Mouse (Mus musculus) midbrain, embryonic 15.5 days (tissue): ENCODE results near the gene Slc39a8. TPM values are rescaled to one million over a fixed set of nuclear protein-coding genes. Genes with fewer than 3 reads are reported as not detected.

ENCODE experiments used
- ATAC-seq: fragments of 200-750 bp; cut with Nextera tagmentation; replicated peaks from 2 replicates; pipeline ENCODE4 v1.8.0; 2017; ENCODE audit warnings: moderate TSS enrichment
- H3K27ac ChIP-seq: fragments of 300-500 bp; sonication (generic); 2 replicates; pipeline ENCODE4 v1.5.1; 2015; ENCODE audit warnings: mild to moderate bottlenecking, inconsistent platforms
- H3K27me3 ChIP-seq: fragments of 300-500 bp; sonication (generic); replicated peaks from 2 replicates; pipeline ENCODE4 v1.6.1; 2015; ENCODE audit warnings: inconsistent platforms
- H3K36me3 ChIP-seq: fragments of 300-500 bp; sonication (generic); replicated peaks from 2 replicates; pipeline ENCODE4 v1.6.1; 2015; ENCODE audit warnings: inconsistent platforms
- H3K4me1 ChIP-seq: fragments of 300-500 bp; sonication (generic); 2 replicates; pipeline ENCODE4 v1.6.1; 2015; ENCODE audit warnings: inconsistent platforms
- H3K4me2 ChIP-seq: fragments of 300-500 bp; sonication (generic); 2 replicates; pipeline ENCODE4 v1.6.1; 2015; ENCODE audit warnings: inconsistent platforms, mild to moderate bottlenecking, moderate library complexity
- H3K4me3 ChIP-seq: fragments of 300-500 bp; sonication (generic); 2 replicates; pipeline ENCODE4 v1.5.1; 2015; ENCODE audit warnings: mild to moderate bottlenecking, inconsistent platforms
- H3K9ac ChIP-seq: fragments of 300-500 bp; sonication (generic); 2 replicates; pipeline ENCODE4 v1.6.1; 2015; ENCODE audit warnings: mild to moderate bottlenecking, inconsistent platforms
- H3K9me3 ChIP-seq: fragments of 300-500 bp; sonication (generic); 2 replicates; pipeline ENCODE4 v1.6.1; 2016; ENCODE audit warnings: inconsistent platforms
- WGBS: fragments of 180-500 bp; shearing (Covaris S2); methylation state at CpG from one replicate; pipeline ENCODE4 v1.1.7; 2015; ENCODE audit warnings: mixed read lengths; 5-methylcytosine and 5-hydroxymethylcytosine counted together
- polyA plus RNA-seq: library from polyadenylated mRNA; unstranded; fragments of >200 nt; fragmentation: Nextera tagmentation; extraction: Ambion mirVana; gene quantifications from 2 replicates; pipeline ENCODE4 v1.2.1, GENCODE M21; 2015

The Slc39a8 gene
- polyA plus RNA-seq, 1 experiment from 2014 or later = 9.5 TPM

DNA sequence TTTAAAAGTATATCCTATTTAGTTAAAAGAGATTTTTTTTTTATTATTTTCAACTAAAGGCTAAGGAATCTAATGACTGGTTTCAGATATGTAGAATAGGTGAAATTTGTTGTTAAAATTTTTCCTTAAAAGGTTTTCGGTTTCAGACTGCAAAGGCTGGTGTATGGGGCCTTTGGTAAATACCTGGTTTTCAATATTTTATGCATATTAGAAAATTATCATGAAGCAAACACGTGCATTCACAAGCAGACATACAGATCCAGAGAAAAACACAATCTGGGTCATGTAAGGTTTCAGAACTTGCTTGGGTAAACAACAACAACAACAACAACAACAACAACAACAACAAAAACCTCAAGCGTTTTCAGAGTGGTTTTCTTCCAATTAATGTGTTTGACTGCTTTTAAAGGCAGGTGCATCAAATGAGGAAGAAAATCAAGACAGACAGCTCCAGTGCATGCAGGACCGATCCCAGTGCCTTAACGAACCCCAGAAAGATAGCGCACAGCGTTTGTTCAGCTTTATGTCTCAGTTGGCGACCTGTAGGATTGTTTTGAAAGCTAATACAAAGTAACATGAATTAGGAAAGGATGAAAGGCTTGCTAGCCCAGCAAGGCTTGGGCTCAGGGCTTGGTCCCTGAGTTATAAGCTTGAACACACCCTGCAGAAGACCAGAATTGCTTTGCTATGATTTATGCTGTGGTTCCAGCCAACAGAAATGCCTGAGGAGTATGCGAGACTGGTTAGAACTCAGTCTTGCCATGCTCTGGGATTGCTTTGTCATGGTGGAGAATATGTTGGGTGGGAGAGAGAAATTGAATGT lies 62.2 kb downstream of the Slc39a8 start:
- no peaks in the 10 kb centered on the region for H3K9me3 ChIP-seq
- H3K9ac ChIP-seq = no peak overlapping the region
- H3K36me3 ChIP-seq = no peaks in the 10 kb centered on the region
- H3K27ac ChIP-seq = peak overlapping the region; percentile 65
- peaks cover 13% of the 10 kb centered on the region for H3K4me1 ChIP-seq
- H3K4me3 ChIP-seq = no peak overlapping the region
- WGBS = 43% methylated on average over 9 of the region's 9 CpGs
- peak overlapping the region; percentile 26 for H3K4me2 ChIP-seq
- ATAC-seq = peak; percentile 63
- no peaks in the 10 kb centered on the region for H3K27me3 ChIP-seq

- Histone ChIP-seq H3K9me3 (no peaks in the 10 kb centered on the region), H3K27me3 (no peaks in the 10 kb centered on the region), H3K36me3 (no peaks in the 10 kb centered on the region), H3K9ac (no peak overlapping the region), H3K4me2 (0 out of 2 replicates have a peak overlapping the region, but pooled peaks have one; percentile 25), H3K4me3 (no peak overlapping the region), H3K27ac (peak overlapping the region; percentile 65; the same call in 1 of the 2 replicates), H3K4me1 (peaks cover 13% of the 10 kb centered on the region)
- 31% methylated on average over 5 of the region's 5 CpGs for WGBS
- ATAC-seq = peak; percentile 88
These were observed 62.7 kb downstream of the Slc39a8 start for GRCm38 (mm10) chr3:135887856-135888155.

DNA sequence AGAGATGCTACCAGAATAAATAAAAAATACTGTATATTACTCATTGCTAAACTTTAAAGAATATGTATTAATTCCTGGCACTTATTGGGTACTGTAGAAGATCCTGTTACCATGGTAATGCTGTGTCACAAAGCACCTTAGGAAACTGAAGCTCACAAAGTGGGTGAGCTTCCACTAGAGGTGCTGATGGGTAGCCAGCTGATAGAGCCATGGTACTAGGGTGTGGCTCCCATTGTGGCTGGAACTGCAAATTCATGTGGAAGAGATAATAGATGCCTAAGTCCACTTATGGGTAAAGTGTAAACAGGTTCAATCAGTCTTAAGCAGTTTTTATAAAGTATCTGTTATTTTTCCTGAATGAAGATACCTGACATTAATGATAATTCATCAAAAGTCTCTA lies 64.3 kb downstream of the Slc39a8 start:
- Histone ChIP-seq H3K27me3 (no peaks in the 10 kb centered on the region), H3K4me3 (no peak overlapping the region), H3K9ac (no peak overlapping the region), H3K9me3 (no peaks in the 10 kb centered on the region), H3K4me1 (peaks cover 13% of the 10 kb centered on the region), H3K4me2 (no peak overlapping the region), H3K27ac (no peak overlapping the region), H3K36me3 (no peaks in the 10 kb centered on the region)
- no peak for ATAC-seq

DNA sequence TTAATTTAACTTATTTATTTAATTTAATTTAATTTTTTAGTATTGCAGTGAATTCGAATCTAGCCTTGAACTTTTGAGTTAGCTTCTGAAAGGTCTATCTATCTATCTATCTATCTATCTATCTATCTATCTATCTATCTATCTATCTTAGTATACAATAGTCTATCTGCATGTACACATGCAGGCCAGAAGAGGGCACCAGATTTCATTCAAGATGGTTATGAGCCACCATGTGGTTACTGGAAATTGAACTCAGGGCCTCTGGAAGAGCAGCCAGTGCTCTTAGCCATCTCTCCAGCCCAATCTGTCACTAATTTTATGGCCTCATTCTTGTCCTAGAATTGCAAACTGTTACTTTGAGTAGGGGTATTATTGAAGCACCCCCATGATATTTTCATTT lies 78.3 kb downstream of the Slc39a8 start:
- ATAC-seq = no peak
- no peak overlapping the region for H3K4me3 ChIP-seq
- no peak overlapping the region for H3K9ac ChIP-seq
- H3K36me3 ChIP-seq = no peaks in the 10 kb centered on the region
- no peaks in the 10 kb centered on the region for H3K9me3 ChIP-seq
- H3K27me3 ChIP-seq = no peaks in the 10 kb centered on the region
- WGBS = 81% methylated on average over 1 of the region's 1 CpGs
- no peak overlapping the region for H3K4me2 ChIP-seq
- no peaks in the 10 kb centered on the region for H3K4me1 ChIP-seq
- H3K27ac ChIP-seq = no peak overlapping the region

DNA sequence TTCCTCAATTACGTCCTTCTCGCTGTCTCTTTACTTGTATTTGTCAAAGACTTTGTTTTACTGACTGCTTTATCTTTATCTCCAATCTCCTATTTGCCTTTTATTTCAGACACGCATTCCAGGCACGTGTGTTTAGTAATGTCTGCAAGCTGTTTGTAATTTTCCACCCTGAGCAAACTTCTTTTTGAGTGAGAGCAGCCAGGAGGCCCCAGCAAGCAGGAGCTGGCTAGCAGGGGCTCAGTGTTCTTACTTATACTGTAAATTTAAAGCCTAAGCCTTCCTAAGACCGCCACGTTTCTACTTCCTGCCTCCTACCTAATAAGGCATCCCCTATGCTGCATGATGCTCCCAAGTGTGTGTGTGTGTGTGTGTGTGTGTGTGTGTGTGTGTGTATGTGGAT lies 79.8 kb downstream of the Slc39a8 start:
- ATAC-seq = no peak
- Histone ChIP-seq H3K36me3 (no peaks in the 10 kb centered on the region), H3K4me1 (no peaks in the 10 kb centered on the region), H3K4me3 (no peak overlapping the region), H3K4me2 (no peak overlapping the region), H3K9ac (no peak overlapping the region), H3K27me3 (no peaks in the 10 kb centered on the region), H3K27ac (no peak overlapping the region), H3K9me3 (no peaks in the 10 kb centered on the region)
- 80% methylated on average over 6 of the region's 6 CpGs for WGBS

DNA sequence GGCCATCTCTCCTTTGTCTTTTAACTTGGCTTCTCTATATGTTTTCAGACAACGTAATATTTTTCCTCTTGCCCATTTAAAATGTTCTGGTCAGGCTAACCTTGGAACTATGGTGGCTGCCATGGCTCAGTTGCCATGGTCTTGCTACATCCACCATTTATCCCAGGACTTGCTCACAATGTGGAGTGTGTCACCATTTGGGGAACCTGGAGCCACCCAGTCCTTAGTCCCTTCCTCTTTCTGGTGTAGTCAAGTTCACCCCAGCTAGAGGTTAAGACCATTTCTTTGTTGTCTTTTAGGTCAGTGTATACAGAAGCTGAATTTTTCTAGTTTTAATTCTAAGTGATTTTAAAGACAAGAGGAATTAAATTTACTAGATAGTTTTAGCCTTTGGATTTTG lies 80.7 kb downstream of the Slc39a8 start:
- ATAC-seq = no peak
- 100% methylated on average over 1 of the region's 1 CpGs for WGBS

GRCm38 (mm10) chr3:135907028-135907427 lies 81.9 kb downstream of the Slc39a8 start:
- WGBS = 66% methylated on average over 3 of the region's 3 CpGs

More for the DNA sequence above, 80.7 kb downstream of the Slc39a8 start:
- Histone ChIP-seq H3K36me3 (no peaks in the 10 kb centered on the region), H3K4me2 (no peak overlapping the region), H3K27me3 (no peaks in the 10 kb centered on the region), H3K4me3 (no peak overlapping the region), H3K9ac (no peak overlapping the region), H3K27ac (no peak overlapping the region), H3K9me3 (no peaks in the 10 kb centered on the region), H3K4me1 (no peaks in the 10 kb centered on the region)

GRCm38 (mm10) chr3:135915941-135916340 lies 90.9 kb downstream of the Slc39a8 start:
- H3K27me3 ChIP-seq = no peaks in the 10 kb centered on the region
- no peak overlapping the region for H3K27ac ChIP-seq
- H3K4me2 ChIP-seq = no peak overlapping the region
- H3K9me3 ChIP-seq = no peaks in the 10 kb centered on the region
- no peaks in the 10 kb centered on the region for H3K36me3 ChIP-seq
- H3K4me1 ChIP-seq = peaks cover 17% of the 10 kb centered on the region
- WGBS = 93% methylated on average over 4 of the region's 4 CpGs
- ATAC-seq = no peak
- no peak overlapping the region for H3K4me3 ChIP-seq
- no peak overlapping the region for H3K9ac ChIP-seq

More at GRCm38 (mm10) chr3:135907028-135907427, 81.9 kb downstream of the Slc39a8 start:
- Histone ChIP-seq H3K36me3 (no peaks in the 10 kb centered on the region), H3K9ac (no peak overlapping the region), H3K4me2 (no peak overlapping the region), H3K9me3 (no peaks in the 10 kb centered on the region), H3K27me3 (no peaks in the 10 kb centered on the region), H3K4me1 (no peaks in the 10 kb centered on the region), H3K4me3 (no peak overlapping the region), H3K27ac (no peak overlapping the region)
- no peak for ATAC-seq

- 32% methylated on average over 5 of the region's 5 CpGs for WGBS
- H3K4me2 ChIP-seq = no peak overlapping the region
- peaks cover 17% of the 10 kb centered on the region for H3K4me1 ChIP-seq
- H3K36me3 ChIP-seq = no peaks in the 10 kb centered on the region
- peak overlapping the region; percentile 64 for H3K27ac ChIP-seq
- H3K9me3 ChIP-seq = no peaks in the 10 kb centered on the region
- no peak overlapping the region for H3K4me3 ChIP-seq
- no peaks in the 10 kb centered on the region for H3K27me3 ChIP-seq
- no peak overlapping the region for H3K9ac ChIP-seq
- ATAC-seq = peak; percentile 95
These were observed 93.6 kb downstream of the Slc39a8 start for GRCm38 (mm10) chr3:135918566-135919180.

DNA sequence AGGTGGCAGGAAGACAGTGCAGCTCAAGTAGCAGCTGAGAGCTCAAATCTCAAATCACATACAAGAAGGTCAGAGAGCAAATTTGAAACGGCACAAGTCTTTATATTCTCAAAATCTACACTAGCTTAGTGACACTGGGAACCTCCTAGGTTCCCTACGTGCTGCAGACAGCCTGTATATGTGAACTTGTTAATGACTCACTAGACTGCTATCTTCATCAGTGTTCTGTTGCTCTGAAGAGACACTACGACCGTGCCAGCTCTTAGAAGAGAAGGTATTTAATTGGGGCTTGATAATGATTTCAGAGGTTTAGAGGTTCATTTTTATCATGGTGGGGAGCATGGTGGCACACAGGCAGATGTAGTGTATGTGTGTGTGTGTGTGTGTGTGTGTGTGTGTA lies 94.2 kb downstream of the Slc39a8 start:
- Histone ChIP-seq H3K4me3 (no peak overlapping the region), H3K9ac (no peak overlapping the region), H3K4me1 (peaks cover 17% of the 10 kb centered on the region), H3K4me2 (no peak overlapping the region), H3K36me3 (no peaks in the 10 kb centered on the region), H3K27me3 (no peaks in the 10 kb centered on the region), H3K9me3 (no peaks in the 10 kb centered on the region), H3K27ac (peak overlapping the region; percentile 64)
- 70% methylated on average over 4 of the region's 4 CpGs for WGBS
- 0 out of 2 replicates have a peak, but pooled peaks have one; percentile 21 for ATAC-seq

DNA sequence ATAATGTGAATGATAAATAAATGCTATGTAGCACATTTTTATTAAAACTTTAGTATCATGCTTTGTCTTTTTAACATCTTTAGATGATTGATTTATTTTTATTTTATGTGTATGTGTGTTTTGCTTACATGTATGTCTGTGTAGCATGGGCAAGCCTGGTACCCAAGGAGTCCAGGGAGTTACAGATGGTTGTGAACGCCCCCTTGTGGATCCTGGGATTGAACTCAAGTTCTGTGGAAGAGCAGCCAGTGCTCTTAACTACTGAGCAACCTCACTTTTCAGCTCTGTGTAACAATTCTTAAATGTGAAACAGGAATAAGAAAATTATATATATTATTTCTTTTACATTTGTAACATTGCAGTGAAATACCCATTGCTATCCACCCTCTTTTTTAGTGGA lies 101.7 kb downstream of the Slc39a8 start:
- no peak overlapping the region for H3K9ac ChIP-seq
- H3K27me3 ChIP-seq = no peaks in the 10 kb centered on the region
- H3K27ac ChIP-seq = no peak overlapping the region
- H3K4me3 ChIP-seq = no peak overlapping the region
- H3K4me2 ChIP-seq = no peak overlapping the region
- no peaks in the 10 kb centered on the region for H3K4me1 ChIP-seq
- no peaks in the 10 kb centered on the region for H3K9me3 ChIP-seq
- no peak for ATAC-seq
- 46% methylated on average over 1 of the region's 1 CpGs for WGBS
- no peaks in the 10 kb centered on the region for H3K36me3 ChIP-seq

GRCm38 (mm10) chr3:135928184-135928583 lies 103.1 kb downstream of the Slc39a8 start:
- 81% methylated on average over 4 of the region's 4 CpGs for WGBS
- Histone ChIP-seq H3K4me3 (no peak overlapping the region), H3K27ac (no peak overlapping the region), H3K4me2 (no peak overlapping the region), H3K4me1 (no peaks in the 10 kb centered on the region), H3K9ac (no peak overlapping the region), H3K9me3 (no peaks in the 10 kb centered on the region), H3K27me3 (no peaks in the 10 kb centered on the region), H3K36me3 (no peaks in the 10 kb centered on the region)
- no peak for ATAC-seq

GRCm38 (mm10) chr3:135937455-135937854 lies 112.4 kb downstream of the Slc39a8 start:
- Histone ChIP-seq H3K27me3 (no peaks in the 10 kb centered on the region), H3K27ac (no peak overlapping the region)

More at GRCm38 (mm10) chr3:135937455-135937854, 112.4 kb downstream of the Slc39a8 start:
- Histone ChIP-seq H3K4me2 (no peak overlapping the region), H3K4me3 (no peak overlapping the region), H3K36me3 (no peaks in the 10 kb centered on the region), H3K4me1 (no peaks in the 10 kb centered on the region), H3K9ac (no peak overlapping the region), H3K9me3 (no peaks in the 10 kb centered on the region)
- ATAC-seq = no peak
- 80% methylated on average over 2 of the region's 2 CpGs for WGBS
